Mouse (Mus musculus) small intestine, adult 10 weeks (tissue): Measurements from ENCODE around the gene Tenm2. TPM values are rescaled to one million over a fixed set of nuclear protein-coding genes. Genes with fewer than 3 reads are reported as not detected.

Source experiments
- polyA plus RNA-seq: library from polyadenylated mRNA; stranded (reverse); fragments of 350-450 nt; fragmentation: Illumina TruSeq; extraction: RNeasy Lipid Tissue Mini Kit (QIAGEN cat#74804); gene quantifications from one replicate; pipeline ENCODE4 v1.2.3, GENCODE M21; 2014; ENCODE audit warnings: low replicate concordance

The Tenm2 gene
- polyA plus RNA-seq: not detected

GRCm38 (mm10) chr11:37235914-37236600 is at the start of gene Tenm2:
TSS of gene Tenm2 (minus strand) at chr11:37235964.

GRCm38 (mm10) chr11:35980411-35980917 is 1255.3 kb downstream of the Tenm2 start, which contains the start of gene Wwc1:
TSS of gene Wwc1 (minus strand) at chr11:35980527.

